Mouse (Mus musculus) layer of hippocampus, postnatal 10 days (tissue): ENCODE measurements around the gene Ropn1. TPM values are rescaled to one million over a fixed set of nuclear protein-coding genes. Genes with fewer than 3 reads are reported as not detected.
"Not testable (repeated sequence)": the region's sequence is repeated elsewhere in the genome, so short reads cannot be mapped to it uniquely, and the experiment has no call there.

Source experiments
- DNase-seq, 2 experiments: peaks; one replicate each; pipeline ENCODE4 v3.0.0; 2021; ENCODE audit warnings: low spot score in 2 of 2
- total RNA-seq, 2 experiments: library from RNA; stranded (reverse); gene quantifications; 2 replicates each; pipeline ENCODE4 v1.2.3; 2021

Gene Ropn1
- total RNA-seq, 2 experiments from 2014 or later = not detected

DNA sequence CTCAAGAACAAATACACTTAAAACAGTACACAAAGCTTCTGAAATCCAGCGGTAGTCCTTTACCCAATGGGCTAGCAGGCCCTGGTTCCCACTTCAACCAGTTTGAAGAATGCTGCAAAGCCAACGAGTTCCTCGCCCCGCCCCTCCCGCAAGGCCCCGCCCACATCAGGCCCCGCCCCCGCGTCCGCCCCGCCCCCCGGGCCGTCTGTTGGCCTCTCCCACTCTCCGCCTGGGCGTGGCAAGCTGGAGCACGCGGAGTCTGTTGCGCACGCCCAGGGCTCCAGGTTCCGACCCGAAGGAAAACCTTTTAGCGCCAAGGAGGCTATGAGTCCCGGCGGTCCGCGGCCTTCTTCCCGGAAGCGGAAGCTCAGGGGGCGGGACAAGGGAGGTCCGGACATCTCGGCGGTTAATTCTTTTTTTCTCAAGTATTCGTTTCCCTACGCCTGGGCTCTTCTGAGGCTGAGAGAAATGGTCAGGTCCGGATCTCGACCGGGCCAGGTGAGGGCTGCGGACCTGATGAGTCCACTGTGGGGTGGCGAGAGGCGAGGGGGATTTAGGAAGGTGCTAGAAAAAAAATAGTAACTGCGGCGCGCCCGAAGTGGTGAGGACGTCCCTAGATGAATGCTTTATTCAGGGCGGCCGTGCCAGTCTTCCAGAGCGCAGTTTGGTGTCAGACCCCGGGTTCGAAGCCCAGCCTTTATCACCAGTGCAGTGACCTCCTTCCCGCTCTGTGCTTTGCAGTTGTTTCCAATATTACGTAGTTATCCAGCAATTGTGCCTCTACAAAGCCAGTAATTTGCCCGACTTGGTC, 40.8 kb downstream of the Ropn1 start, which contains the start of gene Ccdc14:
Gene Ccdc14 (plus strand): TSS at position 283 of the 811 bp plus-strand sequence.
- DNase-seq = peak; percentile 81 to 82

DNA sequence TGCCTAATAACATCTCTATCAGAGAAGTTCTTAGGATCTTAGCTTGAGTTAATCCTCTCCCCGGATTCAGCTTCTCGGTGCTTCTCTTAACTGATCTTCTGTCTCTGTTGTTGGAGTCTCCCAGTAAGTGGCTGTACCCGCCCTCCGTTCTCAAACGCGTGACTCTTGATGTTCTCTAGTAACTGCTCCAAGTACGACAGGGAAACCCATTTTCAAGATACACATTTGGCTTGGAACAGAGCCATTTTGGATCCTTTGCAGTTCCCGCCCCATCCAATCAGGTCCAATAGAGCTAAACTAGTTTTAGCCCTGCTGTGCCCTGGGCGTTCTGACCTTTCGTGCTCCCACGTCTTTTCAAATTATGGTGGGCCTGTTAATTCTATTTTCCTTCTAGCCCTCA, 41.4 kb downstream of the Ropn1 start:
- DNase-seq = no peak

DNA sequence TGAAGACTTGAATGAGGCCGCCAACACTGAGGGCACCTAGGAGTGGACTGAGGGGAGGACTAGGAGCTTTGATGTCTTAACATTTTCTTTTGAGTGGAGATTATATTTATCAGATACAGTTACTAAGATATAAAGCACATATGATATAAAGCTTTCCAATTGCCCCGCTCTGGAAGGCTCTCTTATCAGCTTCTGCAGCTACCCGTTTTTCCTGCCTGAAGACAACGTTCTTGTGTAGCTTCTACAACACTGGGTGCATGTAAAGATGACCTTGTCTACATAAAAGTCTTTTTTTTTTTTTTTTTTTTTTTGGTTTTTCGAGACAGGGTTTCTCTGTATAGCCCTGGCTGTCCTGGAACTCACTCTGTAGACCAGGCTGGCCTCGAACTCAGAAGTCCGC, 44.8 kb downstream of the Ropn1 start:
- no peak for DNase-seq

DNA sequence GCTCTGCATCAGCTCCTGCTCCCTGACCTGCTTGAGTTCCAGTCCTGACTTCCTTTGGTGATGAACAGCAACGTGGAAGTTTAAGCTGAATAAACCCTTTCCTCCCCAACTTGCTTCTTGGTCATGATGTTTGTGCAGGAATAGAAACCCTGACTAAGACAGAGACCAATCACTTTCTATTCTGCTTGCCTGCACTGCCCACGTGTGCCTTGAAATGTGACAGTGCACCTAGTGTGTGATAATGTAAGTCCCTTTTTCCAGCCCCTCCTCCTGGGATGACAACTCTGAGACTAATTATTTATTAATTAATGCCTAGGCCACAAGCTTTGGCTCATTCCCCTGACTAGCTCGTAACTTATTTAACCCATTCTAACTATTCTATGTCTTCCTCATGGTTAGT, 49.0 kb downstream of the Ropn1 start:
- DNase-seq = not testable (repeated sequence)

DNA sequence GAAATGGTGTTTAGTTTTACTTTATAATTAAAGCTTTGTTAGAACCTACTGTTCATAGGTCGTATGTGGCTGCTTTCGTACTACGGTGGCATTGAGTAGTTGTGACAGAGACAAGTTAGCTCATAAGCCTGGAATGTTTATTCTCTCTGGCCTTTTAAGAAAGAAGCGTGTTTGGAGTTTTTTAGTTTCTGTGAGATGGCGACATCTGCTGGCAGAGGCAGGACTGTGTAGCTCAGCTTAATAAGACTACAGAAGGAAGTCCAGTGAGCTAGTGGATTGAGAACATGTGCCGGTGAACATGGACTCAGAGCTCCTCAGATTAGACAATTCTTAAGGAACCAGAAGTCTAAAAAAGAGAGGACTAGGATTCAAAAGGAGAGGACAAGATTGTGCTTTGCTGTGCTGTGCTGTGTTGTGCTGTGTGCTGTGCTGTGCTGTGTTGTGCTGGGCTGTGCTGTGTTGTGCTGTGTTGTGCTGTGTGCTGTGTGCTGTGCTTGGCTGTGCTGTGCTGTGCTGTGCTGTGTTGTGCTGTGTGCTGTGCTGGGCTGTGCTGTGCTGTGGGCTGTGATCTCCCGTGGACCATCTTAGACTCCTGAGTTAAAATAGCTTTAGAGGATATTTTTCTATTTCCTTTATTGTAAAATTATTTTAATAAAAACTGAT, 50.6 kb downstream of the Ropn1 start:
- peak; percentile 77 to 80 for DNase-seq

DNA sequence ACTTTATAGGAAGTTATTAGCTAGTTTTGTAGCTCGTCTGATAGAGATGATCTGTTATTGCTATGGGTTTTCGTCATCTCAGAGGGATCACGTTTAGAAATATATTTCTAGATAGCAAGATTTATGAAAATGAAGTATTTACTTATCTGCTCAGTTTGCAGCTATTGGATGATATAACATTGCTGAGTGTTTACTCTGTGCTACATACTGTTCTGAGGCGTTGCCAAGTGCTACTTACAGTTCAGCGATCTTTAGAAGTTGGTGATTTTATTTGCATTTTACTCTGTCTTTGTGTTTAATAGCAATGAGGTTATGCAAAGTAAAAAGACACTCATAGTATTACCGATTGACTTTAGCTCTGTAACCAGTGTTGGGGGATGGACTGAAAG, 51.1 kb downstream of the Ropn1 start:
- DNase-seq = no peak

DNA sequence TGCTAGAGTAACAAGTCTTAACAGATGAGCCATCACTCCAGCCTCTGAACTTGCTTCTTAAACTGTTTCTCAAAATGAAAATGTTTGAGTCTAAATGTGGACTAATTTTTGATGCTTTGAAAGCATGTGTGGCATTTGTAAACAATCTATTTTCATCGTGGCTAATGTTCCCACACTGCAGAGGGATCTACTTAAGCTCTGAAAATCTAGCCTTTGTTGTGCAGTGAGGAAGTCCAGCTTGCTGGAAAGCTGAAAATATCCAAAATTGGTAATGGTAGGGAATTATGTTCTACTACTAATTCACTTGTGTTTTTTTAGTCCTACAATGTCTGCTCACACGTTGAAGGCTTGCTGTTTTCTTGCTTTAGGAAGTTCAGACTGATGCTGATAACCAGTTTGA, 56.3 kb downstream of the Ropn1 start:
- DNase-seq = no peak

DNA sequence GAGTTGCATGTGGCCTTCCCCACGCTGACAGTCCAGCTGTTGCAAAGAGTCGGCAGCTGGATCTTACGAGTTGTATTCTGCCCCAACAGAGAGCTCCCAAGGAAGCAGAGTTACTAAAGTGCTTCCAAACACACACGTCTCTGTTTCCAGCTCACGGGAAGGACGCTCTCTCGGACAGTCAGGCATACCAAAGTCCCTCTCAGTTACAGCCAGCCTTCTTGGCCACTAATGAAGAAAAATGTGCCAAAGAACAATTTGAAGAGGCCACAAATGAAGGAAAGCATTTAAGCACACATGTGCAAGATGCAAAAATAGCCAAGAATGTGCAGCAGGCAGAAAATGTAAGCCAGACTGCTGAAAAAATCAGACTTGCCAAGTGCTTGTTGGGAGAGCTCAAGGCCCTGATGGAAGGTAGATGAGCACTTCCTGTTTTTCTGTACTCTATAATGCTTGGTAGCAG, 56.8 kb downstream of the Ropn1 start:
- no peak for DNase-seq

DNA sequence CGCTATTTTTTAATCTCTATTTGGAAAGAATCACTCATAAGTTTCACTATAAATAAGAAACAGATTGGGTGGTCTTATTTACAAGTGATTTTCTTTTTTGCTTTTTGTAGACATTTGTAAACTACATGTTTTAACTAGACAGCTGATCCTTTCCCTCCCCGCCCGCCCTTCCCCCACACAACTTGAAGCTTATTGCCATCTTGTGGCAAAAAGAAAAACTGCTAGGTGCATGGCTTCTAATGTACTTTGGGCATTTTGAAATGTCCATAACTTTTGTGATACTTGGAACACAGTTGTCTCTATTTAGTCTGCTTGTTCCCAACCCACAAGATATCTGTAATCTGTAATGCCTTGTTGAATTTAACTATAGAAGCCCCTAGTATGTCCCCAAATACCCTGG, 61.8 kb downstream of the Ropn1 start:
- no peak for DNase-seq

DNA sequence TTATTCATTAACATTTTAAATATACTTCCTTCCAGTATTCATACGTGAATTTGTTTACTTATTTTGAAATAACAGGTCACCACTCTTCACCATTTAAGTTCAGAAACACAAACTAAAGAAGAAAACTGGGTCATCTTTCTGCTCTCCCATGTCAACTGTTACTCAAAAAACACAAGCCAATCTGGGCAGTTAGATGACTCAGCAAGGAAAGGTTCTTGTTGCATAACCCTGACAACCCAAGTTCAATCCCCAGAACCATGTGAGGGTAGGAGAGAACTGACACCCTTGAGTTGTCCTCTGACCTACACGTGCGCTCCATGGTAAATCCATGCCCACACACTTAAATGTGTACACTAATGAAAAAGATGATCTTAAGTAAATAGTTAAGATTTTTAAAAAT, 75.4 kb downstream of the Ropn1 start:
- DNase-seq = no peak

Other genes starting within 250 kb of the Ropn1 start
- 100 to 1,000 TPM; 312 to 341 TPM for gene Kalrn, start 76.4 kb upstream of the Ropn1 start, total RNA-seq
- gene Ccdc14, start 40.7 kb downstream of the Ropn1 start, total RNA-seq = 1 to 10 TPM; 3.6 to 3.7 TPM
- gene Mylk, start 95.3 kb downstream of the Ropn1 start, total RNA-seq = 10 to 100 TPM in 1 of 2 experiments, 1 to 10 TPM in 1; 9.1 to 10.1 TPM